Mouse (Mus musculus) lung, postnatal 14 days (tissue): ENCODE measurements at regions not wholly inside any gene's neighbourhood (a gene's known extent, or its start where the extent isn't known, plus 50 kb on each side); places are given as distances from the start of the nearest gene placed in this dataset.

Experiments
- DNase-seq: peaks from one replicate; pipeline ENCODE4 v3.0.0; 2021

- DNase-seq = no peak
Observed at GRCm38 (mm10) chr3:56590071-56590470, 406.6 kb upstream of the Nbea start.

DNA sequence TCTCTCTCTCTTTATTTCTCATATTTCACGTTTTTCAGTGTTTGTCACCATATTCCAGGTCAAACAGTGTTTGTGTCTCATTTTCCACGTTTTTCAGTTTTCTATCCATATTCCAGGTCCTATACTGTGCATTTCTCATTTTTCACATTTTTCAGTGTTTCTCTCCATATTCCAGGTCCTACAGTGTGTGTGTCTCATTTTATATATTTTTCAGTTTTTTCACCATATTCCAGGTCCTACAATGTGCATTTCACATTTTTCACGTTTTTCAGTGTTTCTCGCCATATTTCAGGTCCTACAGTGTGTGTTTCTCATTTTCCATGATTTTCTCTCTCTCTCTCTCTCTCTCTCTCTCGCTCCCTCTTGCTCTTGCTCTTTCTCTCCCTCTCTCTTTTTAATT, 391.9 kb upstream of the Nbea start:
- DNase-seq = no peak

GRCm38 (mm10) chr3:56536178-56536577, 352.7 kb upstream of the Nbea start:
- no peak for DNase-seq

DNA sequence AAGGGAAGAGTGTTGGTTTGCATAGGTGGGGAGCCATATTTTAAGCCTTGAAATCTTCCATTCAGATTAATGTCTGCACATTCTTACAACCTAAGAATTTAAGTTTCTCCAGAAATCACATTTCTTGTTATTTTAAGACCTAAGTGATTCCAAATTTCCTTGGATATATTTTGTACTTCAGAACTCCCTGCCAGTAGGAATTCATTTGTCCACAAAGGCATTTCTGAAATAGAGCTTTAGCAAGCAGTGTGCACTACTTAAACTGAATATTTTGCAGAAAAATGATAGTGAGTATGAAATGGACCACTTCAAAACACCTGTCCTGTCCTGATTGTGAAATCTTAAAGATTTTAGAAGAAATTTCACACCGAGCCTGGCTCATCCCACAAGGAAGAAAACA, 320.9 kb upstream of the Nbea start:
- no peak for DNase-seq

DNA sequence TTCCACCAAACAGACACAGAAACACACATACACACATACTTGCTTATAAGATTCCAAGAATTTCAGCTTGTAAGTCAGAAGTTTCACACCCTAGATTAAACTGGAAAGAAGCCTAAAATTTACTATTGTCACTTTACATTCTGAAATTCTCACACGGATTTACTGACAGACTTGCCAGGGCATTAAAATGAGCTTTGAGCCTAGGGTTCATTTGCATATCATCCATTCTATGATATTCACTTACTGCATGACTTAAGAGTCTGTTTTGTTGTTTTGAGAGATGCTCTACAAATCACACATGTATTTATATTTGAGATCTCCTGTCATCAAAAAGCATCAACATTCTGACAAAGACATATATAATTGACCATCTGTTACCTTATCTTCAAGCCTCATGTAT, 315.8 kb upstream of the Nbea start:
- DNase-seq = no peak

DNA sequence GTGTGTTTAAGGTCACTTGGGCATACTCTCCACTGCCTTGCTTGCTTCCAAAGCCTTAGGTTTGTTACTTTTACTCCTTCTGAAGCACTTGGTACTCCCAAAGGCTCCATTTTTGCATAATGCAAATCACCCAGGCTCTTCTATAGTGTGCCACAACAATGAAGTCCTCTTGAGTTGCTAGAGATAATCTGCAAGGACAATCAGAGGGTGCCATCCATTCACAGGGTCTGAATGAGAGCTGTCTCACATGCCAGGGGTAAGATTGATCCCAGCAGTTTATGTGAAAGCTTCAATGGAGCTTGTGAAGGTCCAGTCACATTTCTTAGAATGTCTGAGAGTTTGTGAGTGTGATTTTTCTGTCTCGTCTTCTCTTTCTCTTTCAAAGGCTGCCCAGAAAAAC, 310.4 kb upstream of the Nbea start:
- no peak for DNase-seq

GRCm38 (mm10) chr3:56489154-56489553, 305.7 kb upstream of the Nbea start:
- no peak for DNase-seq

DNA sequence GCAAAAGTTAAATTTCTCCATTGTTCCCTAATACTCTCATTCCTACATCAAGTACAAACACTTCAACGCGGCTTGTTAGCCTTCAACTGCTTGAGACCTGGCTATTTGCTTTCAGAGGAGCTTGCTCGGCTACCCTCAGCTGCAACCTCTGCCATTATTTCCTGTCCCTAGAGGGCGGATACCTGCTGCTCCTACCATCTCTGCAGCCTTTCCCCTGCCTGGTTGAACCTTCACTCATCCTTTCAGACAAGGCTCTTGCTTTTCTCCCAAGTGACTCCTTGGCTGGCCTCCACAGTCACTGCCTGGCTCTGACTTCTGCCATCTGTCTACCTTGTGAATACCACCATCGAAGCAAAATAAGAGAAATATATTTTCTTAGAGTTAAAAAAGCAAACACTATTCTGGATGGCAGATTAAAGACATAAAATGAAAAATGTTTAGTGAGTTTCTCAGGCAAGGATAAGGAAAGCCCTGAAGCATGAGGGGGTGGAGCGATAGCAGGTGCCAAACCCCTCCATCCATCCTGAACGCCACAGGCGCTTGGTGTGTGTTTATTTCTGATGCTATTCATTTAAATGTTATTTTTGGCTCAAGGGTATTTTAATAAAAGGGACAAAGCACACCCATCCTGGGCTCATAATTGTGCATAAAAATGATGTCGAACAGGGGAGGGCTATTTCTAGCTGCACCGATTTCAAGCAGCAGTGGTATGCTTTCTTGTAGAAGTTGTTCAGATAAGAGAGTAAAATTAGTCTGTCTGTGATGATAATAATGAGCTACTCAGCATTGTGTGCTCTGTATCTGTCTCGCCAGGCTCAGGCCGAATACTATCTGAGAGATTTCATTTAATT, 302.3 kb upstream of the Nbea start:
- DNase-seq = no peak

GRCm38 (mm10) chr3:56484096-56484495, 300.6 kb upstream of the Nbea start:
- DNase-seq = no peak

DNA sequence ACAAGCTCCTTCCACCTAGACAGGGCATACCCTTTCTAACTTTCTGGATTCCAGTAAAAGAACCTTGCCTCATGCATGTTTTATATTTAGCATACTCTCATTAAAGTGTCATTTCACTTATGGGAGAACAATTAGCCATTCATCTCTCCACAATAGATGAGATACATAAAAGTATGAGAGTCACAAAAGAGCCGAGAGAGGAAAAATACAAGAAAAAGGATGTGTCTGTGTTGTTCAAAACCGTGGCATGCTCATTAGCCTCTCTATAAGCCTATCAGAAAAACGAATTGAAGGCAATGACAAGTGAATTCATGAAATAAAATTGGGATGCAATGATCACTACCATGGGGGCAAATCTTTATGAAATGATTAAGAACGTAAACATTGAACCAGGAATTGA, 299.9 kb upstream of the Nbea start:
- no peak for DNase-seq

DNA sequence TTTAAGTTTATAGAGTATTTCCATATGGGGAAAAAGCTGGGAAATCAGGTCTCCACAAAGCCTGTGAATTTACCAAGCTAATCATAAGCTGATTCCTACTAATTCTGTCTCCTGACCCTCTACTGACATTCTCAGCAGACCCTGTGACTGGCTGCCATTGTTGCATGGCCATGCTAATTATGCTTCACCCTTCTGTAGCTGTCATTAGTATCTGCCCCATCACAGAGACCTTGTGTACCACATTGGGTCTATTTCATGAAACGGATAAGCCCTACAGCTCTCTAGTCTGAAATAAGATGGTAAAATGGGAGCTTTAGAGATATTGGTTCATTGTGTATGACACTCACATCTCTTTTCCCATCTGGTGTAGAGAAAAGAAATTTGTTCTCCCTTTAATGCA, 296.0 kb upstream of the Nbea start:
- DNase-seq = no peak

GRCm38 (mm10) chr3:56478544-56479140, 295.1 kb upstream of the Nbea start:
- no peak for DNase-seq

GRCm38 (mm10) chr3:56475529-56476527, 292.3 kb upstream of the Nbea start:
- no peak for DNase-seq

GRCm38 (mm10) chr3:56472651-56473050, 289.1 kb upstream of the Nbea start:
- DNase-seq = no peak

GRCm38 (mm10) chr3:56471823-56472222, 288.3 kb upstream of the Nbea start:
- DNase-seq = no peak

- no peak for DNase-seq
Observed at GRCm38 (mm10) chr3:56471185-56471584, 287.7 kb upstream of the Nbea start.

- DNase-seq = no peak
Observed at GRCm38 (mm10) chr3:56457625-56458024, 274.1 kb upstream of the Nbea start.

DNA sequence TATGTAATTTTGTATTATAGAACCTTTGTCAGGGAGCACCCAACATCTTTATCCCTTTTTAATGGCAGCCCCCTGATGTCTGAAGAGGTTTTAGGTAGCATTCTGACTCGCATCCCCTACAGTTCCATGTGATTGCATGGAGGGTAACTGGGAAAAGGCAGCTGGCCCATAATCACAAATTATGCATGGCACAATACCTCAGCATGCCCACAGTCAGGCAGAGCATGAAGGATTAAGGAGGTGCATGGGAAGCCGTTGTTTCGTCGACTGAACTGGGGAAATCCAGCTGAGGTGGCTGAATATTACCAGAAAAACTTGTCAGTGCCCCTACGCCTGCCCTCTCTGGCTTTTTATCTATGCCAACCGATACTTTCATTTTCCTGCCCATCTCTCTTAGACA, 272.8 kb upstream of the Nbea start:
- DNase-seq = no peak

GRCm38 (mm10) chr3:56438900-56439299, 255.4 kb upstream of the Nbea start:
- peak; percentile 38 for DNase-seq

- DNase-seq = no peak
Observed at GRCm38 (mm10) chr3:56438020-56438747, 254.7 kb upstream of the Nbea start.

DNA sequence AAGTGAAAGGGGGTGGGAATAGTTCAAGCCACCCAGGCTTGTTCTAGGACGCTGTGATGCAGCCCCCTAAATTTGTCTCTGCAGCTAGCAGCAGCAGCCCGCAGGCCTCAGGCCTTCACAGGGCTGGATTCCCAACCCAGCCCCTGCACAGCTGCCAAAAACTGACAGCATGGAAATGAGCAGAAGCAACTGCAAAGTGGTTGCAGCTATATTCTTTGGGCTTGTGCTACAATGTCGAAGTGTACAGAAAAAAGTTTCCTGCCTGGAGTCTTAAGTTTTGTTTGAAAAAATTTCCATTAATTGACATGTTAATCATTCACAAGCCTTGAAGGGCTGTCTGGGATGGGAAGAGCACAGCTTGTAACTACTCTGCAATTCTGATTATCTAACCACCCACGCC, 253.6 kb upstream of the Nbea start:
- peak; percentile 9 for DNase-seq

GRCm38 (mm10) chr3:56433495-56433894, 250.0 kb upstream of the Nbea start:
- DNase-seq = peak; percentile 14

GRCm38 (mm10) chr3:56427201-56427600, 243.7 kb upstream of the Nbea start:
- DNase-seq = no peak
